Mouse (Mus musculus) bone marrow macrophage, adult 2 months (primary cell): Measurements from ENCODE around the gene Armc10.

Experiments
- CTCF ChIP-seq: IDR thresholded peaks from 2 replicates; pipeline ENCODE4 v1.5.1; 2012; ENCODE audit warnings: low read depth, mild to moderate bottlenecking, low read length, moderate library complexity
- POLR2A ChIP-seq: IDR thresholded peaks from 2 replicates; pipeline ENCODE4 v1.6.1; 2012; ENCODE audit warnings: mild to moderate bottlenecking, low read depth, low read length, borderline replicate concordance

DNA sequence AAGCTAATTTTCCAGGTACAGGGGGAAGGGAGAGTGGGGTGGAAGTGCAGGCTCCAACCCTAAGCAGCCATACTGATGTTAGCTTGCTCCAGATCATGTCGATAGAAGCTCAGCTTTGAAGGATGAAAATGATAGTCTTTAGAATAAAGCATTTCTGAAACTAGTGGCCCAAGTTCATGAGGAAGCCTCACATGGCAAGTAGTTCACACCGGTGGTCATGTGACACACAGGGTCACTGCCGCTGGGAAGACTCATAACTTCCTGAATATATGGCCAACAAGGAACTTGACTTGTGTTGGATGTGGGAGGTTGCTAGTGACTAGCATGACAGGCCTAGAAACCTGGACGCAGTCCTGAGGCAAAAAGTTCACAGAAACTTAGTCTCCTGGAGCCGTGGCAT lies 46.6 kb downstream of the Armc10 start:
- no peak for TF ChIP-seq CTCF
- no peak for TF ChIP-seq POLR2A
